Mouse (Mus musculus) olfactory bulb, adult 2 months (tissue): ENCODE results near the gene Ppm1h.

ENCODE experiments used
- CTCF ChIP-seq: fragments of 200-500 bp; IDR thresholded peaks from 2 replicates; pipeline ENCODE4 v1.5.1; 2012; ENCODE audit warnings: low read depth, mild to moderate bottlenecking, low read length, moderate library complexity; ENCODE audit not compliant: insufficient read depth
- POLR2A ChIP-seq: fragments of 200-500 bp; IDR thresholded peaks from 2 replicates; pipeline ENCODE4 v1.6.1; 2012; ENCODE audit warnings: mild to moderate bottlenecking, low read depth, low read length, moderate library complexity; ENCODE audit not compliant: insufficient read depth

GRCm38 (mm10) chr10:122862386-122863023, 183.9 kb downstream of the Ppm1h start:
- TF ChIP-seq POLR2A (no peak), CTCF (no peak)
